Mouse (Mus musculus) small intestine, adult 2 months (tissue): Measurements from ENCODE around the gene Cyp2s1.

Experiments used
- CTCF ChIP-seq: fragments of 200-500 bp; IDR thresholded peaks from 2 replicates; pipeline ENCODE4 v1.5.1; 2012; ENCODE audit warnings: low read depth, mild to moderate bottlenecking, control low read depth, inconsistent platforms, low read length, moderate library complexity, mixed read lengths; ENCODE audit not compliant: insufficient replicate concordance, insufficient read length; ENCODE audit errors: extremely low read depth
- POLR2A ChIP-seq: fragments of 200-500 bp; IDR thresholded peaks from 2 replicates; pipeline ENCODE4 v1.6.1; 2012; ENCODE audit warnings: low read depth, mild to moderate bottlenecking, control low read depth, inconsistent platforms, low read length, moderate library complexity

- TF ChIP-seq CTCF (no peak), POLR2A (no peak)
Observed at GRCm38 (mm10) chr7:25799369-25799768, 17.3 kb downstream of the Cyp2s1 start.
